Mouse (Mus musculus): ENCODE results near the gene Fbln1.

DNA sequence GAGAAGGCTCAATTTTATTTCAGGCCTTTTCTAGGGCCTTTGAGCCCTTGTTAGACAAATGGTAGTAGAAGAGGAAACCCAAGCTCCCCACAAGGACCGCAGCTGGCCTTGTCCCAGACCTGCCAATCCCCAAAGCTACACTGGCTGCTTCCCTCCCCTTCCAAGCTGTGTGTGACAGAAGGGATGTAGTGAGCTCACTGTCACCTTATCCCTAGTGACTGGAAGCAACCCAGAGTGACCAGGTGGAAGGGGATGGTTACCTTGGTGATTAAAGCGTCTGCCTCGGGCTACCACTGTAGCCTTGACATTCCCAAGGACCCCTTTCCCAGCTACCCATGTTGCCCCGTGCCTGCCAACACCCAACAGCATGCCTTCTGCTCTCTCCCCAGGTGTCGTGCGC lies 78.9 kb downstream of the Fbln1 start:
- no peak for TF ChIP-seq CTCF (IDR thresholded peaks at IDR 0.05; ENCODE audit: borderline replicate concordance, insufficient read depth, low read depth, low read length)
- no peak for TF ChIP-seq POLR2A (IDR thresholded peaks at IDR 0.05; ENCODE audit: borderline replicate concordance, insufficient read depth, low read length)
